Comparison of ENCODE assay signal across 14 mouse cellular contexts in the genomic region with DNA sequence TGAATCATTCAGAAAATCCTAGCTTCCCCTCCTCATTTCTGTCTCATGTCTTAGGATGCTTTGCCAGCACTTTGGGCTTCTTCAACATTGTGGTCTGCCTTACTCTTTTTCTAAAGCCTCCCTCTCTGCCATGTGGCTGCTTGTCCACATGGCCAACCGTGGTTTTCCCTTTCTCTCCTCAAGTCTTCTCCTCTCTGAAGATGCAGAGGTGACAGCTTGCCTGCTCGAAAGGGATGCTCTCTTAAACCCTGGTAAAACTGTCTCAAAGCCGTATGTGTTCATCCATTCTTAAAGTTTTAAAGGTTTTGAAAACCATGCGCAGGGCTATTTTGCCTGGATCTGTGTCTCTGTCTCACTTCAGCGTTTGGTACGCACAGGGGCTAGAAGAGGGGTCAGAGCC.
"Had no signal": no experiment of that assay in that cellular context is flagged by ENCODE, and none has a peak within 500 bp of the region (broad histone marks: within the 10 kb centered on the region; RNA-seq: fewer than 3 reads in every experiment).

No protein-coding gene starts in this region.

- DNase-seq: cerebellum, adult 9-11 months; gastrocnemius, adult 2 months; gastrocnemius, postnatal 10 days; gastrocnemius, postnatal 25 days; gastrocnemius, postnatal 36 days had no signal

- H3K36me3 ChIP-seq: embryonic facial prominence, embryonic 10.5 days; embryonic facial prominence, embryonic 12.5 days; embryonic facial prominence, embryonic 13.5 days; embryonic facial prominence, embryonic 15.5 days; forebrain, embryonic 10.5 days; forebrain, embryonic 12.5 days; forebrain, embryonic 15.5 days had no signal

- H3K27me3 ChIP-seq: embryonic facial prominence, embryonic 12.5 days; embryonic facial prominence, embryonic 15.5 days; forebrain, embryonic 15.5 days had no signal

- H3K4me3 ChIP-seq: erythroblast, embryonic 14.5 days had no signal

- H3K9me3 ChIP-seq: embryonic facial prominence, embryonic 10.5 days; embryonic facial prominence, embryonic 12.5 days; embryonic facial prominence, embryonic 13.5 days; embryonic facial prominence, embryonic 15.5 days; forebrain, embryonic 10.5 days; forebrain, embryonic 12.5 days; forebrain, embryonic 13.5 days; forebrain, embryonic 15.5 days had no signal

- H3K27ac ChIP-seq: embryonic facial prominence, embryonic 10.5 days; embryonic facial prominence, embryonic 12.5 days; embryonic facial prominence, embryonic 13.5 days; embryonic facial prominence, embryonic 15.5 days; forebrain, embryonic 10.5 days; forebrain, embryonic 12.5 days; gastrocnemius, adult 2 months had no signal

- H3K9ac ChIP-seq: embryonic facial prominence, embryonic 12.5 days; embryonic facial prominence, embryonic 13.5 days; embryonic facial prominence, embryonic 15.5 days; forebrain, embryonic 13.5 days; forebrain, embryonic 15.5 days had no signal
